Mouse (Mus musculus) midbrain, postnatal 0 days (tissue): Measurements from ENCODE around the gene Slc25a15. TPM values are rescaled to one million over a fixed set of nuclear protein-coding genes. Genes with fewer than 3 reads are reported as not detected.

Experiments used
- ATAC-seq: fragments of 200-750 bp; cut with Nextera tagmentation; 2 replicates; pipeline ENCODE4 v1.8.0; 2017; ENCODE audit warnings: moderate number of reproducible peaks, mild to moderate bottlenecking, moderate TSS enrichment, moderate library complexity; ENCODE audit not compliant: low FRiP score
- DNase-seq: peaks from one replicate; pipeline ENCODE4 v3.0.0-alpha.2; 2015; ENCODE audit warnings: low spot score
- H3K27ac ChIP-seq: fragments of 300-500 bp; sonication (generic); 2 replicates; pipeline ENCODE4 v1.5.1; 2014; ENCODE audit warnings: low read depth, mild to moderate bottlenecking, low read length, mixed read lengths
- H3K27me3 ChIP-seq: fragments of 300-500 bp; sonication (generic); 2 replicates; pipeline ENCODE4 v1.6.1; 2014; ENCODE audit warnings: low read length, control low read depth, mixed read lengths; ENCODE audit not compliant: insufficient read depth
- H3K36me3 ChIP-seq: fragments of 300-500 bp; sonication (generic); 2 replicates; pipeline ENCODE4 v1.6.1; 2014; ENCODE audit warnings: low read length, control low read depth, mixed read lengths; ENCODE audit not compliant: insufficient read depth
- H3K4me1 ChIP-seq: fragments of 300-500 bp; sonication (generic); 2 replicates; pipeline ENCODE4 v1.6.1; 2014; ENCODE audit warnings: mild to moderate bottlenecking, control low read depth, antibody characterized with exemption, low read length, mixed read lengths; ENCODE audit not compliant: insufficient read depth
- H3K4me2 ChIP-seq: fragments of 300-500 bp; sonication (generic); 2 replicates; pipeline ENCODE4 v1.6.1; 2014; ENCODE audit warnings: low read depth, mild to moderate bottlenecking, low read length, mixed read lengths; ENCODE audit not compliant: poor library complexity, severe bottlenecking
- H3K4me3 ChIP-seq: fragments of 300-500 bp; sonication (generic); 2 replicates; pipeline ENCODE4 v1.5.1; 2014; ENCODE audit warnings: low read depth, mild to moderate bottlenecking, low read length, moderate library complexity
- H3K9ac ChIP-seq: fragments of 300-500 bp; sonication (generic); replicated peaks from 2 replicates; pipeline ENCODE4 v1.6.1; 2014; ENCODE audit warnings: mild to moderate bottlenecking, low read length, moderate library complexity, mixed read lengths; ENCODE audit not compliant: poor library complexity, severe bottlenecking
- H3K9me3 ChIP-seq: fragments of 300-500 bp; sonication (generic); 2 replicates; pipeline ENCODE4 v1.6.1; 2016; ENCODE audit warnings: low read length, control low read depth
- CTCF ChIP-seq: IDR thresholded peaks from 2 replicates; pipeline ENCODE4 v1.5.1; 2016; ENCODE audit warnings: antibody characterized with exemption, mild to moderate bottlenecking
- WGBS: fragments of 180-500 bp; shearing (Covaris S2); extraction: QIAGEN DNeasy Blood & Tissue Kit; methylation state at CpG from one replicate; pipeline ENCODE4 v1.1.7; 2014; 5-methylcytosine and 5-hydroxymethylcytosine counted together
- polyA plus RNA-seq: library from polyadenylated mRNA; unstranded; fragments of >200 nt; fragmentation: Nextera tagmentation; extraction: Ambion mirVana; gene quantifications from 2 replicates; pipeline ENCODE4 v1.2.1, GENCODE M21; 2015
- total RNA-seq: library from RNA; depleted of rRNA; stranded (reverse); fragments of >200 nt; gene quantifications from 2 replicates; pipeline ENCODE4 v1.2.3, GENCODE M21; 2014; rRNA removed

The Slc25a15 gene
- total RNA-seq (6.0 and 7.7 TPM in 2 replicates), polyA plus RNA-seq (5.8 and 6.5 TPM in 2 replicates)

GRCm38 (mm10) chr8:22398142-22398951 lies at the start of gene Slc25a15:
Gene Slc25a15, minus strand, starts transcription at chr8:22398597.
- ATAC-seq, result peak; percentile 92
- H3K9ac ChIP-seq, result peak within 1 kb of the TSS; percentile 82
- TF ChIP-seq CTCF, result no peak; the same call in 1 of the 2 replicates
- peak within 1 kb of the TSS; percentile 71 for H3K4me2 ChIP-seq
- H3K27ac ChIP-seq, result peak within 1 kb of the TSS; percentile 80
- H3K4me1 ChIP-seq, result no peaks in the 10 kb centered on the region
- H3K9me3 ChIP-seq, result no peaks in the 10 kb centered on the region
- H3K4me3 ChIP-seq, result peak within 1 kb of the TSS; percentile 80
- under 1% methylated on average over 46 of the region's 77 CpGs for WGBS
- no peaks in the 10 kb centered on the region for H3K36me3 ChIP-seq
- no peaks in the 10 kb centered on the region for H3K27me3 ChIP-seq
- DNase-seq, result peak; percentile 89

- H3K36me3 ChIP-seq, result peaks cover 5% of the 10 kb centered on the region
- 22% methylated on average over 8 of the region's 8 CpGs for WGBS
These were observed 13.6 kb upstream of the Slc25a15 start for GRCm38 (mm10) chr8:22411971-22412370.

GRCm38 (mm10) chr8:22411282-22411702 lies 12.9 kb upstream of the Slc25a15 start, which contains the start of gene Mrps31:
Gene Mrps31, plus strand, starts transcription at chr8:22411361.
- Histone ChIP-seq H3K9ac (peak within 1 kb of the TSS; percentile 82), H3K4me1 (peaks cover 4% of the 10 kb centered on the region; the same call in 1 of the 2 replicates), H3K36me3 (peaks cover 5% of the 10 kb centered on the region), H3K27ac (peak within 1 kb of the TSS; percentile 77), H3K4me2 (peak within 1 kb of the TSS; percentile 65), H3K27me3 (no peaks in the 10 kb centered on the region), H3K9me3 (no peaks in the 10 kb centered on the region), H3K4me3 (peak within 1 kb of the TSS; percentile 90)
- WGBS, result under 1% methylated on average over 25 of the region's 25 CpGs
- DNase-seq (peak; percentile 96), ATAC-seq (peak; percentile 95)
- no peak; the same call in 1 of the 2 replicates for TF ChIP-seq CTCF

More at GRCm38 (mm10) chr8:22411971-22412370, 13.6 kb upstream of the Slc25a15 start:
- H3K9me3 ChIP-seq, result no peaks in the 10 kb centered on the region
- H3K4me1 ChIP-seq, result peaks cover 4% of the 10 kb centered on the region; the same call in 1 of the 2 replicates
- H3K4me3 ChIP-seq, result peak overlapping the region; percentile 90
- DNase-seq (no peak), ATAC-seq (no peak)
- H3K27me3 ChIP-seq, result no peaks in the 10 kb centered on the region
- H3K9ac ChIP-seq, result peak overlapping the region; percentile 82
- H3K4me2 ChIP-seq, result peak overlapping the region; percentile 65
- no peak overlapping the region for H3K27ac ChIP-seq
- TF ChIP-seq CTCF, result no peak

- Histone ChIP-seq H3K4me3 (peak overlapping the region; percentile 90), H3K27me3 (no peaks in the 10 kb centered on the region), H3K9me3 (no peaks in the 10 kb centered on the region), H3K9ac (peak overlapping the region; percentile 74), H3K36me3 (peaks cover 3% of the 10 kb centered on the region), H3K4me2 (peak overlapping the region; percentile 65), H3K4me1 (peaks cover 4% of the 10 kb centered on the region; the same call in 1 of the 2 replicates), H3K27ac (peak overlapping the region; percentile 77)
- 19% methylated on average over 16 of the region's 16 CpGs for WGBS
- DNase-seq (no peak), ATAC-seq (0 out of 2 replicates have a peak, but pooled peaks have one; percentile 11)
- TF ChIP-seq CTCF, result no peak
These were observed 12.4 kb upstream of the Slc25a15 start for GRCm38 (mm10) chr8:22410688-22411281.

GRCm38 (mm10) chr8:22405733-22406132 lies 7.3 kb upstream of the Slc25a15 start:
- Histone ChIP-seq H3K27me3 (no peaks in the 10 kb centered on the region), H3K9me3 (no peaks in the 10 kb centered on the region), H3K9ac (no peak overlapping the region), H3K36me3 (no peaks in the 10 kb centered on the region), H3K4me1 (no peaks in the 10 kb centered on the region), H3K4me2 (no peak overlapping the region), H3K27ac (no peak overlapping the region), H3K4me3 (no peak overlapping the region)
- no peak for DNase-seq
- 81% methylated on average over 6 of the region's 6 CpGs for WGBS
- TF ChIP-seq CTCF, result no peak
- ATAC-seq, result no peak
